Mouse (Mus musculus): ENCODE measurements at regions not wholly inside any gene's neighbourhood (a gene's known extent, or its start where the extent isn't known, plus 50 kb on each side); places are given as distances from the start of the nearest gene placed in this dataset.

GRCm38 (mm10) chr8:102845362-102845761 lies 59.9 kb upstream of the Cdh11 start:
- H3K9me3 ChIP-seq (replicated peaks), result no peaks in the 10 kb centered on the region
- no peaks in the 10 kb centered on the region for H3K36me3 ChIP-seq
- H3K4me2 ChIP-seq, result no peak overlapping the region
- no peak overlapping the region for H3K27ac ChIP-seq
- no peak for ATAC-seq
- H3K4me1 ChIP-seq, result no peaks in the 10 kb centered on the region
- H3K27me3 ChIP-seq (replicated peaks), result no peaks in the 10 kb centered on the region
- H3K4me3 ChIP-seq, result no peak overlapping the region
- H3K9ac ChIP-seq, result no peak overlapping the region

GRCm38 (mm10) chr8:102860021-102860420 lies 74.6 kb upstream of the Cdh11 start:
- Histone ChIP-seq H3K4me1 (no peaks in the 10 kb centered on the region), H3K27me3 (replicated peaks) (no peaks in the 10 kb centered on the region), H3K36me3 (no peaks in the 10 kb centered on the region), H3K4me3 (no peak overlapping the region), H3K9me3 (replicated peaks) (no peaks in the 10 kb centered on the region), H3K27ac (no peak overlapping the region), H3K4me2 (no peak overlapping the region), H3K9ac (no peak overlapping the region)
- ATAC-seq, result no peak
- 55% methylated on average over 1 of the region's 1 CpGs for WGBS (ENCODE audit: insufficient replicate concordance)

GRCm38 (mm10) chr8:102899525-102899924 lies 114.1 kb upstream of the Cdh11 start:
- Histone ChIP-seq H3K27me3 (replicated peaks) (no peaks in the 10 kb centered on the region), H3K9me3 (replicated peaks) (no peaks in the 10 kb centered on the region), H3K36me3 (no peaks in the 10 kb centered on the region), H3K27ac (no peak overlapping the region), H3K4me3 (no peak overlapping the region), H3K4me2 (no peak overlapping the region), H3K9ac (no peak overlapping the region), H3K4me1 (no peaks in the 10 kb centered on the region)
- WGBS (ENCODE audit: insufficient replicate concordance), result 61% methylated on average over 2 of the region's 2 CpGs
- no peak for ATAC-seq

- H3K4me1 ChIP-seq, result no peaks in the 10 kb centered on the region
- H3K27ac ChIP-seq, result no peak overlapping the region
- no peaks in the 10 kb centered on the region for H3K9me3 ChIP-seq (replicated peaks)
- no peak overlapping the region for H3K4me3 ChIP-seq
- no peak for ATAC-seq
- H3K9ac ChIP-seq, result no peak overlapping the region
- 75% methylated on average over 5 of the region's 5 CpGs for WGBS (ENCODE audit: insufficient replicate concordance)
- no peaks in the 10 kb centered on the region for H3K36me3 ChIP-seq
- H3K4me2 ChIP-seq, result no peak overlapping the region
- H3K27me3 ChIP-seq (replicated peaks), result no peaks in the 10 kb centered on the region
These were observed 115.2 kb upstream of the Cdh11 start for GRCm38 (mm10) chr8:102900662-102901061.

GRCm38 (mm10) chr8:102907444-102907843 lies 122.0 kb upstream of the Cdh11 start:
- no peak overlapping the region for H3K9ac ChIP-seq
- no peak for ATAC-seq
- WGBS (ENCODE audit: insufficient replicate concordance), result 51% methylated on average over 2 of the region's 2 CpGs

GRCm38 (mm10) chr8:102931342-102931835 lies 145.9 kb upstream of the Cdh11 start:
- Histone ChIP-seq H3K4me1 (no peaks in the 10 kb centered on the region), H3K9ac (no peak overlapping the region), H3K4me2 (no peak overlapping the region), H3K27me3 (replicated peaks) (no peaks in the 10 kb centered on the region), H3K4me3 (no peak overlapping the region), H3K9me3 (replicated peaks) (no peaks in the 10 kb centered on the region), H3K36me3 (no peaks in the 10 kb centered on the region), H3K27ac (no peak overlapping the region)
- ATAC-seq, result no peak
- 51% methylated on average over 3 of the region's 3 CpGs for WGBS (ENCODE audit: insufficient replicate concordance)

More at GRCm38 (mm10) chr8:102907444-102907843, 122.0 kb upstream of the Cdh11 start:
- Histone ChIP-seq H3K36me3 (no peaks in the 10 kb centered on the region), H3K4me1 (no peaks in the 10 kb centered on the region), H3K9me3 (replicated peaks) (no peaks in the 10 kb centered on the region), H3K27me3 (replicated peaks) (no peaks in the 10 kb centered on the region), H3K4me3 (no peak overlapping the region), H3K4me2 (no peak overlapping the region), H3K27ac (no peak overlapping the region)

GRCm38 (mm10) chr8:102938771-102939170 lies 153.3 kb upstream of the Cdh11 start:
- no peak for ATAC-seq

GRCm38 (mm10) chr8:102945546-102945945 lies 160.1 kb upstream of the Cdh11 start:
- no peak for ATAC-seq
- Histone ChIP-seq H3K27ac (no peak overlapping the region), H3K27me3 (replicated peaks) (no peaks in the 10 kb centered on the region), H3K9me3 (replicated peaks) (no peaks in the 10 kb centered on the region), H3K4me1 (no peaks in the 10 kb centered on the region), H3K4me3 (no peak overlapping the region), H3K36me3 (no peaks in the 10 kb centered on the region), H3K9ac (no peak overlapping the region), H3K4me2 (no peak overlapping the region)
- WGBS (ENCODE audit: insufficient replicate concordance), result 63% methylated on average over 5 of the region's 5 CpGs

More at GRCm38 (mm10) chr8:102938771-102939170, 153.3 kb upstream of the Cdh11 start:
- H3K27ac ChIP-seq, result no peak overlapping the region
- H3K9ac ChIP-seq, result no peak overlapping the region
- H3K4me3 ChIP-seq, result no peak overlapping the region
- no peaks in the 10 kb centered on the region for H3K4me1 ChIP-seq
- 69% methylated on average over 2 of the region's 2 CpGs for WGBS (ENCODE audit: insufficient replicate concordance)
- no peaks in the 10 kb centered on the region for H3K36me3 ChIP-seq
- no peak overlapping the region for H3K4me2 ChIP-seq
- no peaks in the 10 kb centered on the region for H3K27me3 ChIP-seq (replicated peaks)
- H3K9me3 ChIP-seq (replicated peaks), result no peaks in the 10 kb centered on the region

GRCm38 (mm10) chr8:102978161-102978581 lies 192.7 kb upstream of the Cdh11 start:
- ATAC-seq, result no peak
- no peak overlapping the region for H3K27ac ChIP-seq
- H3K4me2 ChIP-seq, result no peak overlapping the region
- H3K27me3 ChIP-seq (replicated peaks), result no peaks in the 10 kb centered on the region
- no peaks in the 10 kb centered on the region for H3K36me3 ChIP-seq
- 67% methylated on average over 7 of the region's 7 CpGs for WGBS (ENCODE audit: insufficient replicate concordance)
- H3K4me1 ChIP-seq, result no peaks in the 10 kb centered on the region
- no peak overlapping the region for H3K4me3 ChIP-seq
- H3K9ac ChIP-seq, result no peak overlapping the region
- H3K9me3 ChIP-seq (replicated peaks), result no peaks in the 10 kb centered on the region

- 37% methylated on average over 3 of the region's 3 CpGs for WGBS (ENCODE audit: insufficient replicate concordance)
- no peaks in the 10 kb centered on the region for H3K36me3 ChIP-seq
- no peak overlapping the region for H3K4me3 ChIP-seq
- no peak overlapping the region for H3K4me2 ChIP-seq
- no peaks in the 10 kb centered on the region for H3K9me3 ChIP-seq (replicated peaks)
- no peak overlapping the region for H3K9ac ChIP-seq
- H3K27ac ChIP-seq, result no peak overlapping the region
- H3K4me1 ChIP-seq, result no peaks in the 10 kb centered on the region
- no peak for ATAC-seq
- no peaks in the 10 kb centered on the region for H3K27me3 ChIP-seq (replicated peaks)
These were observed 197.9 kb upstream of the Cdh11 start for GRCm38 (mm10) chr8:102983220-102983909.

GRCm38 (mm10) chr8:102983910-102984225 lies 198.4 kb upstream of the Cdh11 start:
- 49% methylated on average over 3 of the region's 3 CpGs for WGBS (ENCODE audit: insufficient replicate concordance)
- no peak overlapping the region for H3K4me3 ChIP-seq
- no peaks in the 10 kb centered on the region for H3K27me3 ChIP-seq (replicated peaks)
- H3K9ac ChIP-seq, result no peak overlapping the region
- H3K36me3 ChIP-seq, result no peaks in the 10 kb centered on the region
- H3K4me2 ChIP-seq, result no peak overlapping the region
- no peaks in the 10 kb centered on the region for H3K9me3 ChIP-seq (replicated peaks)
- no peak for ATAC-seq
- no peak overlapping the region for H3K27ac ChIP-seq
- H3K4me1 ChIP-seq, result no peaks in the 10 kb centered on the region

- Histone ChIP-seq H3K9ac (no peak overlapping the region), H3K36me3 (no peaks in the 10 kb centered on the region), H3K4me2 (no peak overlapping the region), H3K4me3 (no peak overlapping the region), H3K27ac (no peak overlapping the region), H3K27me3 (replicated peaks) (no peaks in the 10 kb centered on the region), H3K9me3 (replicated peaks) (no peaks in the 10 kb centered on the region), H3K4me1 (no peaks in the 10 kb centered on the region)
- 68% methylated on average over 2 of the region's 2 CpGs for WGBS (ENCODE audit: insufficient replicate concordance)
- ATAC-seq, result no peak
These were observed 222.0 kb upstream of the Cdh11 start for GRCm38 (mm10) chr8:103007284-103007984.
